Mouse (Mus musculus) forebrain, embryonic 13.5 days (tissue): ENCODE measurements around the gene Micall2. TPM values are rescaled to one million over a fixed set of nuclear protein-coding genes. Genes with fewer than 3 reads are reported as not detected.
A peak's percentile ranks its signal among the peaks of the same experiment; 100 is the strongest.
"Not testable (repeated sequence)": the region's sequence is repeated elsewhere in the genome, so short reads cannot be mapped to it uniquely, and the experiment has no call there.

Source experiments
- ATAC-seq: fragments of 200-750 bp; cut with Nextera tagmentation; 2 replicates; pipeline ENCODE4 v1.8.0; 2017
- H3K27ac ChIP-seq: fragments of 300-500 bp; sonication (generic); 2 replicates; pipeline ENCODE4 v1.5.1; 2015; ENCODE audit warnings: inconsistent platforms, mild to moderate bottlenecking, moderate library complexity
- H3K27me3 ChIP-seq: fragments of 300-500 bp; sonication (generic); 2 replicates; pipeline ENCODE4 v1.6.1; 2015; ENCODE audit warnings: mild to moderate bottlenecking, inconsistent platforms
- H3K36me3 ChIP-seq: fragments of 300-500 bp; sonication (generic); 2 replicates; pipeline ENCODE4 v1.6.1; 2015; ENCODE audit warnings: mild to moderate bottlenecking, inconsistent platforms; ENCODE audit not compliant: poor library complexity, severe bottlenecking
- H3K4me1 ChIP-seq: fragments of 300-500 bp; sonication (generic); 2 replicates; pipeline ENCODE4 v1.6.1; 2015; ENCODE audit warnings: inconsistent platforms
- H3K4me2 ChIP-seq: fragments of 300-500 bp; sonication (generic); 2 replicates; pipeline ENCODE4 v1.6.1; 2015; ENCODE audit warnings: inconsistent platforms, mild to moderate bottlenecking, moderate library complexity
- H3K4me3 ChIP-seq: fragments of 300-500 bp; sonication (generic); 2 replicates; pipeline ENCODE4 v1.5.1; 2015; ENCODE audit warnings: mild to moderate bottlenecking, inconsistent platforms
- H3K9ac ChIP-seq: fragments of 300-500 bp; sonication (generic); 2 replicates; pipeline ENCODE4 v1.6.1; 2015; ENCODE audit warnings: mild to moderate bottlenecking, inconsistent platforms
- H3K9me3 ChIP-seq: fragments of 300-500 bp; sonication (generic); replicated peaks from 2 replicates; pipeline ENCODE4 v1.6.1; 2016; ENCODE audit warnings: inconsistent platforms
- WGBS: fragments of 180-500 bp; shearing (Covaris S2); methylation state at CpG from one replicate; pipeline ENCODE4 v1.1.7; 2015; 5-methylcytosine and 5-hydroxymethylcytosine counted together
- polyA plus RNA-seq: library from polyadenylated mRNA; unstranded; fragments of >200 nt; fragmentation: Nextera tagmentation; extraction: Ambion mirVana; gene quantifications from 2 replicates; pipeline ENCODE4 v1.2.1, GENCODE M21; 2015

Micall2 gene
- polyA plus RNA-seq, 1 experiment from 2014 or later = 3.2 TPM

- WGBS = 11% methylated on average over 3 of the region's 3 CpGs
- Histone ChIP-seq H3K9me3 (no peaks in the 10 kb centered on the region), H3K27ac (no peak overlapping the region), H3K9ac (no peak overlapping the region), H3K4me3 (no peak overlapping the region), H3K36me3 (peaks cover 9% of the 10 kb centered on the region), H3K4me1 (no peaks in the 10 kb centered on the region), H3K27me3 (peaks cover 30% of the 10 kb centered on the region), H3K4me2 (no peak overlapping the region)
- ATAC-seq = no peak; the same call in 1 of the 2 replicates
These were observed 9.6 kb upstream of the Micall2 start for GRCm38 (mm10) chr5:139745771-139746170.

DNA sequence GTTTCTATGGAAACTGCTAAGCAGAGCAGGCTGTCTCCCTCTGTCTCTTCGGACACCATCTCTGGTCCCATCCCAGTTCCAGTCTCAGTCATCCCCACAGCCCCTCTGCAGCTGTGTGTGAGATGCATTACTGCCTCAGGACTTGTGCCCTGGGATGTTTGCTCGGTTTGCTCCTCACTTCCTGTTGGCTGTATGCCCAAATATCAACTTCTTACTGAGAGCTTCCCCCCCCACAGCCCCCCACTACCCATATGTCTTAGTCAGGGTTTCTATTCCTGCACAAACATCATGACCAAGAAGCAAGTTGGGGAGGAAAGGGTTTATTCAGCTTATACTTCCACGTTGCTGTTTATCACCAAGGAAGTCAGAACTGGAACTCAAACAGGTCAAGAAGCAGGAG, 6.5 kb upstream of the Micall2 start:
- not testable (repeated sequence) for H3K4me1 ChIP-seq, H3K27ac ChIP-seq, H3K9ac ChIP-seq, H3K9me3 ChIP-seq, H3K4me3 ChIP-seq, ATAC-seq, H3K4me2 ChIP-seq, H3K36me3 ChIP-seq
- 58% methylated on average over 3 of the region's 3 CpGs for WGBS
- peaks cover 22% of the 10 kb centered on the region for H3K27me3 ChIP-seq

- 82% methylated on average over 7 of the region's 7 CpGs for WGBS
These were observed 2.6 kb upstream of the Micall2 start for GRCm38 (mm10) chr5:139738592-139739315.

GRCm38 (mm10) chr5:139737841-139738591, 1.9 kb upstream of the Micall2 start:
- Histone ChIP-seq H3K4me1 (peaks cover 19% of the 10 kb centered on the region), H3K4me3 (no peak overlapping the region), H3K9ac (no peak overlapping the region), H3K9me3 (no peaks in the 10 kb centered on the region), H3K27ac (no peak overlapping the region), H3K4me2 (no peak overlapping the region), H3K27me3 (peaks cover 30% of the 10 kb centered on the region), H3K36me3 (no peaks in the 10 kb centered on the region)
- ATAC-seq = no peak
- WGBS = 83% methylated on average over 14 of the region's 14 CpGs

More at GRCm38 (mm10) chr5:139738592-139739315, 2.6 kb upstream of the Micall2 start:
- Histone ChIP-seq H3K27me3 (peaks cover 30% of the 10 kb centered on the region), H3K4me1 (peaks cover 19% of the 10 kb centered on the region), H3K9ac (no peak overlapping the region), H3K4me3 (no peak overlapping the region), H3K4me2 (no peak overlapping the region), H3K9me3 (no peaks in the 10 kb centered on the region), H3K27ac (no peak overlapping the region), H3K36me3 (no peaks in the 10 kb centered on the region)
- no peak for ATAC-seq

DNA sequence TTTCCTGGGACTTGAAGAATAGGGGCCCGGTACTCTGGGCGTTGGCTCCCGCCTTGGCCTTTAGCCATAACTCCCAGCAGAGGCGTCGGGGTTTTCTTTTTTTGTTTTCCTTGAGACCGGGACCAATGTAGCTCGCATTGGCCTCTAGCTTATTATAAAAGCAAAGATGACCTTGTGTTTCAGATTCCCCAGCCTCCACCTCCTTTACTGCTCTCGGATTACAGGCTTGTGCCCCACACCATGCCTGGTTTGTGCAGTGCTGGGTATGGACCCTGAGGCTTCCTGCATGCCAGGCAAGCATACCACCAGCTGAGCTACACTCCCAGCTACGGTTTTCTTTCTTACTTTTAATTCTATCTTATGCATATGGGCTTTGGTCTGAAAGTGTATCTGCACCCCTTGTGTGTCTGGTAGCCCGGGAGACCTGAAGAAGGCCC, 386 bp upstream of the Micall2 start:
- H3K4me1 ChIP-seq = peaks cover 22% of the 10 kb centered on the region
- H3K36me3 ChIP-seq = no peaks in the 10 kb centered on the region
- WGBS = 10% methylated on average over 10 of the region's 10 CpGs
- peak overlapping the region; percentile 47 for H3K4me3 ChIP-seq
- H3K27me3 ChIP-seq = peaks cover 30% of the 10 kb centered on the region
- peak overlapping the region; percentile 44; the same call in 1 of the 2 replicates for H3K27ac ChIP-seq
- ATAC-seq = peak; percentile 64
- no peaks in the 10 kb centered on the region for H3K9me3 ChIP-seq
- peak overlapping the region; percentile 79 for H3K4me2 ChIP-seq
- H3K9ac ChIP-seq = no peak overlapping the region

DNA sequence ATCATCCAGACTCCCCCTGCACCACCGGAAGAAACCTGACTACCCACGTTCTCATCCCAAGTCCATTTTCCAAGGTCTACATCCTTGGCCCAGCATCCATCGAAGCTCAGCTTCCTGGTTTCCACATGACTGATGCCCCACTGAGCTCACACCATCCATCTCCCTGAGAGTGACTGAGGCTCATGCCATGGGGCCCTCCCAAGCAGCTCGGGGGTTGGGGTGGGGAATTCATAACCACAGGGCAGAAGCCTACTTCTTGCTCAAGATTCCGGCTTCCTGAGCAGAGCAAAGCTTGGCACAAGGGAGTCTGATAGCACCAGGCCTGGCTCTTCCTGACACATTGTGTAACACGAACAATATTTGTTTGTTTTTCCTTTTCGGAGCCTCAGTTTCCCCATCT, 1.4 kb downstream of the Micall2 start:
- Histone ChIP-seq H3K4me3 (no peak overlapping the region), H3K9me3 (no peaks in the 10 kb centered on the region), H3K4me2 (peak overlapping the region; percentile 79; the same call in 1 of the 2 replicates), H3K36me3 (no peaks in the 10 kb centered on the region), H3K4me1 (peaks cover 34% of the 10 kb centered on the region), H3K27ac (no peak overlapping the region), H3K27me3 (peaks cover 25% of the 10 kb centered on the region), H3K9ac (no peak overlapping the region)
- no peak for ATAC-seq
- 83% methylated on average over 7 of the region's 7 CpGs for WGBS

- no peak overlapping the region for H3K4me2 ChIP-seq
- WGBS = 87% methylated on average over 3 of the region's 3 CpGs
- no peak overlapping the region for H3K9ac ChIP-seq
- H3K27me3 ChIP-seq = peaks cover 25% of the 10 kb centered on the region
- H3K27ac ChIP-seq = no peak overlapping the region
- peaks cover 34% of the 10 kb centered on the region for H3K4me1 ChIP-seq
- no peaks in the 10 kb centered on the region for H3K9me3 ChIP-seq
- no peak overlapping the region for H3K4me3 ChIP-seq
- H3K36me3 ChIP-seq = no peaks in the 10 kb centered on the region
- no peak for ATAC-seq
These were observed 2.1 kb downstream of the Micall2 start for GRCm38 (mm10) chr5:139734016-139734415.

DNA sequence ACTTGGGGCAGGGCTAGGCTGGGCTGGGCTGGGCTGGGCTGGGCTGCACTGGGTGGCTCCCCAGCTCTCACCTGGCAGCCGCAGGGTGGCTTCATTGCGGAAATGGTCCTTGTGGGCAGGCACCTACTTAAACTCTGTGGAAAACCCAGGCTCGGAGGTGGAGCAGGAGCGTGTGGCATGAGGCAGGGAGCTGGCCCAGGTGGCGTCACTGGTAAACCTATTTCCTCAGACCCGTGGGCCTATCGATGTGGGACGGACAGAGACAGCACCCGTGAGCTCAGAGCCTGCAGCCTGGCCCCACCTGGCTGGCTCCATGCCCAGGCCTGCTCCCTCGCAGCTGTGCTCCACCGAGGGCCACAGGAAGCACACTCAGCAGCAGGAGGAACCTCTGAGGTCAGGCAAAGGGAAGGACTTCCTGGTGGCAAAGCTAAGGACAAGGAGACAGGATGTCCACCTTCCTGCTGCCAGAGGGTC, 3.5 kb downstream of the Micall2 start:
- Histone ChIP-seq H3K4me2 (no peak overlapping the region), H3K9me3 (no peaks in the 10 kb centered on the region), H3K4me3 (no peak overlapping the region), H3K27ac (no peak overlapping the region), H3K36me3 (no peaks in the 10 kb centered on the region), H3K27me3 (peaks cover 20% of the 10 kb centered on the region), H3K4me1 (peaks cover 34% of the 10 kb centered on the region), H3K9ac (no peak overlapping the region)
- ATAC-seq = no peak
- 81% methylated on average over 11 of the region's 11 CpGs for WGBS

DNA sequence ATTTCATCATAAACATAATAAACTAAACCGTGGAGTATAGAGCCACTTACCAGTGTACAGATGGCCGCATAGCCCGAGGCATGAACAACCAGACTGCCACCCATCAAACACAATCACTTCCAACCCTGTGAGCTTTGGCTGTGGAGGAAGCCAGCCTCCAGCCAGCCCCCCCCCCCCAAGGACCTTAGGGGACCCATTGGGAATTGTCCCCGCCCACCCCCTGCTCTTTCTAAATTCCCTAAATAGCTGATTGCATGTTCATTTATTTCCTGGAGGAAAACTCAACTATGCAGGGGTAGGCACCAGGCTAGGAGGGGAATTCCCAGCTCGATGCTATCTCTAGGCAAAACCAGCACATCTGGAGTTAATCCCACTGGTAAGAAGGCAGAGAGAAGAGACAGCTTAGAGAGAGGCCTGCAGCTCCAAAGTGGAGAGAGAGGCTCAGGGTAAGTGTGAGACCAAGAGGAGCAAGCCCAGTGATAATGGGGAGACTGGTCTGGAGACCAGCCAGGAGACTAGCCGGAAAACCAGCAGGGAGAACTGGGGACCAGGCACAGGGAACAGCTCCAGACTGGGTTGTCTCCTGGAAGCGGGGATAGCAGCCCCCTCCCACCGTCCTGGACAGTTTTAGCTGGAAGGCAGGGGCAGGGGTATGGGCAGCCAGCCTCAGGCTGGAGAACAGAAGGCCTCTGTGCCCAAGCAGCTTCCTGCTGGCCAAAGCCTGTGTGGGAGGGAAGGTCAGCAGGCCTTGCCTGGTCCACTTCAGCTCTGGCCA, 5.2 kb downstream of the Micall2 start:
- no peak for ATAC-seq
- 64% methylated on average over 8 of the region's 8 CpGs for WGBS
- no peaks in the 10 kb centered on the region for H3K9me3 ChIP-seq
- H3K4me3 ChIP-seq = no peak overlapping the region
- no peak overlapping the region for H3K9ac ChIP-seq
- no peaks in the 10 kb centered on the region for H3K36me3 ChIP-seq
- H3K27ac ChIP-seq = peak overlapping the region; percentile 19; the same call in 1 of the 2 replicates
- H3K27me3 ChIP-seq = peaks cover 16% of the 10 kb centered on the region
- peaks cover 27% of the 10 kb centered on the region for H3K4me1 ChIP-seq
- H3K4me2 ChIP-seq = no peak overlapping the region

DNA sequence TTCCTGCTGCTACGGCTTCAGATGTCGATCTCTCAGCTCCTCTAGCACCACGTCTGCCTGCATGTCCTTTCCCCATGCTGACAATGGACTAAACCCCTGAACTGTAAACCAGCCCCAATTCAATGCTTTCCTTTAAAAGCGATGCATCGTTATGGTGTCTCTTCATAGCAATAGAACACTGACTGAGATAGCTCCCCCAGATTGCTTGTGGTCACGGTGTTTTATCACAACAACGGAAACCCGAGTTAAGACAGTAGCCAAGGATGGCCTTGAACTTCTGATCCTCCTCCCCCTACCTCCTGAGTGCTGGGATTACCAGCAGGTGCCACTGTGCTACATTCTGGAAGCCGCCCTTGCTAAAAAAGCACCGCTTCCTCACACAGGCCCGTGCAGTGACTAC, 8.9 kb downstream of the Micall2 start:
- H3K4me1 ChIP-seq = peaks cover 15% of the 10 kb centered on the region
- WGBS = 81% methylated on average over 11 of the region's 11 CpGs
- H3K36me3 ChIP-seq = no peaks in the 10 kb centered on the region
- H3K9ac ChIP-seq = no peak overlapping the region
- no peak overlapping the region for H3K4me2 ChIP-seq
- H3K27ac ChIP-seq = no peak overlapping the region
- no peak for ATAC-seq
- no peaks in the 10 kb centered on the region for H3K9me3 ChIP-seq
- H3K27me3 ChIP-seq = no peaks in the 10 kb centered on the region
- H3K4me3 ChIP-seq = no peak overlapping the region

GRCm38 (mm10) chr5:139726186-139726585, 9.9 kb downstream of the Micall2 start:
- no peaks in the 10 kb centered on the region for H3K27me3 ChIP-seq
- no peak overlapping the region for H3K4me2 ChIP-seq
- no peak overlapping the region for H3K4me3 ChIP-seq
- H3K9me3 ChIP-seq = no peaks in the 10 kb centered on the region
- ATAC-seq = no peak
- no peaks in the 10 kb centered on the region for H3K36me3 ChIP-seq
- 87% methylated on average over 3 of the region's 3 CpGs for WGBS
- no peak overlapping the region for H3K27ac ChIP-seq
- H3K4me1 ChIP-seq = peaks cover 12% of the 10 kb centered on the region
- H3K9ac ChIP-seq = no peak overlapping the region
